ENCODE assay signal across 9 mouse cellular contexts in genomic region chr6:72454833-72455373, GRCm38 (mm10). TPM values are rescaled to one million over a fixed set of nuclear protein-coding genes. Genes with fewer than 3 reads are reported as not detected.
A peak's percentile ranks its signal among the peaks of the same experiment; 100 is the strongest.
DNase-seq lines count a peak whose midpoint lies in the region; ATAC-seq and TF ChIP-seq lines count a peak whose summit lies in the region.
"Had no signal": no experiment of that assay in that cellular context is flagged by ENCODE, and none has a peak within 500 bp of the region (broad histone marks: within the 10 kb centered on the region; RNA-seq: fewer than 3 reads in every experiment).

No protein-coding gene starts in this region.

- no peak overlapping the region for H3K4me2 ChIP-seq in heart, embryonic 12.5 days
- H3K4me2 ChIP-seq in stomach, embryonic 14.5 days (replicated peaks; ENCODE audit: low read depth, low read length), result no peak overlapping the region
- H3K4me2 ChIP-seq in stomach, postnatal 0 days (replicated peaks; ENCODE audit: low read depth), result no peak overlapping the region

- 0 out of 2 replicates have a peak overlapping the region, but pooled peaks have one; percentile 42 for H3K9ac ChIP-seq in heart, embryonic 12.5 days
- no peak overlapping the region for H3K9ac ChIP-seq in stomach, embryonic 14.5 days (replicated peaks; ENCODE audit: low read depth, low read length)
- H3K9ac ChIP-seq in stomach, postnatal 0 days (ENCODE audit: low read length), result no peak overlapping the region

- intact Hi-C loops in heart, postnatal 25 days (cut with DNase I), result no loop called here

- peak overlapping the region; percentile 61; the same call in 1 of the 2 replicates for H3K27ac ChIP-seq in heart, embryonic 12.5 days (ENCODE audit: poor library complexity, severe bottlenecking)
- peak overlapping the region; percentile 58; the same call in 1 of the 2 replicates for H3K27ac ChIP-seq in stomach, embryonic 14.5 days (ENCODE audit: low read length)
- H3K27ac ChIP-seq in stomach, postnatal 0 days (replicated peaks), result no peak overlapping the region; the same call in 1 of the 2 replicates

- no peak for TF ChIP-seq EP300 in stomach, postnatal 0 days (optimal IDR thresholded peaks at IDR 0.05)

- H3K4me3 ChIP-seq in heart, embryonic 12.5 days, result no peak overlapping the region
- no peak overlapping the region for H3K4me3 ChIP-seq in stomach, embryonic 14.5 days (ENCODE audit: low read depth, low read length)
- no peak overlapping the region for H3K4me3 ChIP-seq in stomach, postnatal 0 days (ENCODE audit: low read depth, low read length)

- H3K36me3 ChIP-seq in heart, embryonic 12.5 days, result no peaks in the 10 kb centered on the region
- H3K36me3 ChIP-seq in stomach, embryonic 14.5 days (ENCODE audit: control insufficient read depth, insufficient read depth, low read length), result no peaks in the 10 kb centered on the region
- no peaks in the 10 kb centered on the region for H3K36me3 ChIP-seq in stomach, postnatal 0 days (ENCODE audit: control insufficient read depth, insufficient read depth, low read length)

- TF ChIP-seq CTCF in stomach, postnatal 0 days (IDR thresholded peaks at IDR 0.05; ENCODE audit: low read depth), result no peak

- peaks cover 26% of the 10 kb centered on the region for H3K4me1 ChIP-seq in heart, embryonic 12.5 days (replicated peaks)
- peaks cover 11% of the 10 kb centered on the region; the same call in 1 of the 2 replicates for H3K4me1 ChIP-seq in stomach, embryonic 14.5 days (ENCODE audit: control insufficient read depth, insufficient read depth, low read length)
- H3K4me1 ChIP-seq in stomach, postnatal 0 days (replicated peaks; ENCODE audit: control insufficient read depth, insufficient read depth), result no peaks in the 10 kb centered on the region; the same call in 1 of the 2 replicates

- no peak for DNase-seq in heart, postnatal 25 days (ENCODE audit: low spot score)
- DNase-seq in stomach, postnatal 0 days (ENCODE audit: low spot score), result no peak
- DNase-seq in layer of hippocampus, adult 8-10 months (ENCODE audit: low spot score in 2 of 2), result peak; percentile 42 to 54
- DNase-seq in adrenal gland, postnatal 25 days, result no peak

- H3K27me3 ChIP-seq in heart, embryonic 12.5 days (replicated peaks), result no peaks in the 10 kb centered on the region
- H3K27me3 ChIP-seq in stomach, embryonic 14.5 days (ENCODE audit: control insufficient read depth, insufficient read depth, low read length), result no peaks in the 10 kb centered on the region
- no peaks in the 10 kb centered on the region for H3K27me3 ChIP-seq in stomach, postnatal 0 days (ENCODE audit: control insufficient read depth, insufficient read depth, low read length)
- H3K27me3 ChIP-seq: Patski had no signal

- WGBS in heart, embryonic 12.5 days, result 64% methylated on average over 7 of the region's 7 CpGs
- 60% methylated on average over 7 of the region's 7 CpGs for WGBS in stomach, embryonic 14.5 days
- WGBS in stomach, postnatal 0 days, result 50% methylated on average over 7 of the region's 7 CpGs

- H3K9me3 ChIP-seq in heart, embryonic 12.5 days (replicated peaks), result no peaks in the 10 kb centered on the region
- no peaks in the 10 kb centered on the region for H3K9me3 ChIP-seq in stomach, embryonic 14.5 days (ENCODE audit: control insufficient read depth, low read depth, low read length)
- no peaks in the 10 kb centered on the region for H3K9me3 ChIP-seq in stomach, postnatal 0 days (ENCODE audit: control insufficient read depth, low read length)

- no peak for ATAC-seq in heart, embryonic 12.5 days (ENCODE audit: insufficient number of reproducible peaks, low FRiP score)
- 0 out of 2 replicates have a peak, but pooled peaks have one; percentile 37 for ATAC-seq in stomach, embryonic 14.5 days (ENCODE audit: insufficient number of reproducible peaks, insufficient read depth, low FRiP score, low read depth)
- ATAC-seq in stomach, postnatal 0 days (ENCODE audit: low FRiP score, low TSS enrichment), result no peak
- ATAC-seq in inflammation-experienced regulatory T-cells, adult 6 months, result no peak
- no peak for ATAC-seq in granulocyte monocyte progenitor cell, adult 5-6 weeks (replicated peaks; ENCODE audit: poor library complexity, severe bottlenecking)
- ATAC-seq: Patski had no signal

RNA-seq across cellular contexts. Expression of gene Mat2a, which starts 15.5 kb away (rescaled TPM):
- polyA plus RNA-seq in heart, embryonic 12.5 days (2016; fragmentation: Nextera tagmentation; extraction: Ambion mirVana), result 313 and 317 TPM in 2 replicates
- total RNA-seq in heart, postnatal 25 days (2021), result 100 to 1,000 TPM; 106 to 141 TPM
- 333 and 352 TPM in 2 replicates for polyA plus RNA-seq in stomach, embryonic 14.5 days (2014; fragmentation: Nextera tagmentation; extraction: Ambion mirVana)
- 143 and 146 TPM in 2 replicates for polyA plus RNA-seq in stomach, postnatal 0 days (2015; fragmentation: Nextera tagmentation; extraction: Ambion mirVana)
- total RNA-seq in layer of hippocampus, adult 8-10 months (2022), result 100 to 1,000 TPM; 176 to 184 (median 179) TPM
- polyA plus RNA-seq in inflammation-experienced regulatory T-cells, adult 6 months (2017; shearing (Covaris generic)), result 100 to 1,000 TPM; 217 to 228 (median 219) TPM
- total RNA-seq in granulocyte monocyte progenitor cell, adult 5-6 weeks (2014; fragmentation: Nextera tagmentation), result 387 and 444 TPM in 2 replicates
- 211 and 247 TPM in 2 replicates for total RNA-seq in granulocyte monocyte progenitor cell, adult 5-6 weeks (2017)
- total RNA-seq in adrenal gland, postnatal 25 days (2021), result 199 and 214 TPM in 2 replicates

RNA-seq across cellular contexts. Expression of gene Ggcx, which starts 40.8 kb away (rescaled TPM):
- 33.8 and 38.7 TPM in 2 replicates for polyA plus RNA-seq in heart, embryonic 12.5 days (2016; fragmentation: Nextera tagmentation; extraction: Ambion mirVana)
- total RNA-seq in heart, postnatal 25 days (2021), result 10 to 100 TPM; 33.3 to 35.0 TPM
- 23.2 TPM in 2 replicates for polyA plus RNA-seq in stomach, embryonic 14.5 days (2014; fragmentation: Nextera tagmentation; extraction: Ambion mirVana)
- 10.7 and 10.8 TPM in 2 replicates for polyA plus RNA-seq in stomach, postnatal 0 days (2015; fragmentation: Nextera tagmentation; extraction: Ambion mirVana)
- 10 to 100 TPM; 24.5 to 33.3 (median 28.5) TPM for total RNA-seq in layer of hippocampus, adult 8-10 months (2022)
- polyA plus RNA-seq in inflammation-experienced regulatory T-cells, adult 6 months (2017; shearing (Covaris generic)), result 1 to 10 TPM; 5.6 to 6.5 (median 5.9) TPM
- 7.9 and 8.8 TPM in 2 replicates for total RNA-seq in granulocyte monocyte progenitor cell, adult 5-6 weeks (2014; fragmentation: Nextera tagmentation)
- total RNA-seq in granulocyte monocyte progenitor cell, adult 5-6 weeks (2017), result 9.6 and 19.7 TPM in 2 replicates
- total RNA-seq in adrenal gland, postnatal 25 days (2021), result 52.5 and 56.9 TPM in 2 replicates

Comparison
In these comparisons a context has a peak if more than half of its experiments do, and no peak if none do; other contexts are left out.
1. DNase-seq: peak in layer of hippocampus, adult 8-10 months (2 of 2); none in heart, postnatal 25 days (single experiment), stomach, postnatal 0 days (single experiment) and adrenal gland, postnatal 25 days (single experiment).